Mouse (Mus musculus): ENCODE results near the gene Sgsh.
A peak's percentile ranks its signal among the peaks of the same experiment; 100 is the strongest.

Gene Sgsh

DNA sequence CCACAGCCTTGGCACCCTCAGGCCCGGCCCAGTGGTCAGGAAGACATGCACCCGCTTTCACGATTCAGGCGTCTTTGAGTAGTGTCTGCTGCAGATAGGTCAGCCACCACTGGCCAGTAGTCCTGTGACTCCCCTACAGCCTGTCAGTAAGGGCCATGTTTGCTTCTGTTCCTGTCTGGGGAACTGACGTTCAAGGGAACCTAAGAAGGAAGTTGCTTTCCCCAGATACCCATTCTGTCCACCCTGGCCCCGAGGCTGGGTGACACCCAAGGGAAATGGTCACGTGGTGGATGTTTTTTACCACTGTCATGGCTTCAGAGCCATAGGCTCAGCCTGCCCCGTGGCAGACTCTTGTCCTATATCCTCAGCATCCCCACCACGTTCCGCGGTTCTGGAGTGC is 22.0 kb upstream of the Sgsh start:
- no peak for DNase-seq (ENCODE audit: extremely low spot score, low read depth, low spot score)

DNA sequence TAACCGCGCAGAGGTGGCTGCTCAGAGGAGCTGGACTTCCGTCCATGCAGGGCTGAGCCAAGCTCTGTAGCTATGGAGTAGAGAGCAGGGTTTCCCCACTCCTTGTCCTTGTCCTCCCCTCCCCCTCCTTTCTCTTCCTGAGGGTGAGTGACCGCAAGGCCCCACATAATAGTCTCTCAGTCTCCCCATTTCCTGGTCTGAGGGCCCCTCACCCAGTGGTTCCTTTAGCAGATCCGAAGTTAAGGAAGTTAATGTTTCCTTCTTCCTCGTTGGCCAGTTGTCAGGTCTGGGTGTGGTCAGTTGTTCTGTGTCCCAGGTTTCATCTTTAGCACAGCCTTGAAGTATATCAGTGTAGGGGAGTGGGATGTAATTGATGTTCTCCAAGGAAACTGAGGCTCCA is 20.1 kb upstream of the Sgsh start:
- DNase-seq (ENCODE audit: extremely low spot score, low read depth, low spot score): no peak

DNA sequence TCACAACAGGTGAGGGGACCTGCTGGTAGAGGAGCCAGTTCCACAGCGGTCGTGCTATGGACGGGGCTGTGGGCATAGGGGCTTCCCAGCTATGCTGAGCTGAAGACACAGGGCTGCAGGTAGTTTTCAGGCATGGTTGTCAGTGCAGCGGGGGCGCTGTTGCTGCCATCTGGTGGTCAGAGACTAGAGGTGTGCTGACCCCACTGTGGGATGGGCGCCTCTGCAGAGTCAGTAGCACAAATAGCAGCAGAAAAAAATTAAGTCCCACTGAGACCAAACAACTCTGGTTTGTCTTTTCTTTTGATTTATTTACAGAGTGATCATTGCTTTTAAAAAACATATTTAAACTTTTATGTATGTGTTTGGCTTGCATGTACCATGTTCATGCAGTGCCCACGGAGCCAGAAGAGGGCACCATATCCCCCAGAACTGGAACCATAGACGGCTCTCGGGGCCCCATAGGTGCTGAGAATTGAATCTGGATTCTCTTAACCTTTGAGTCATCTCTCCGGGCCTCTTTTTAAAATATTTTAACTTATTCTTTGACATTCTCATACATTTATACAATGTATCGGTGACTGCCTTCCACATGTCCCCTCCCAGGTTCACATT is 8.3 kb upstream of the Sgsh start:
- DNase-seq (ENCODE audit: extremely low spot score, low read depth, low spot score): peak; percentile 44

DNA sequence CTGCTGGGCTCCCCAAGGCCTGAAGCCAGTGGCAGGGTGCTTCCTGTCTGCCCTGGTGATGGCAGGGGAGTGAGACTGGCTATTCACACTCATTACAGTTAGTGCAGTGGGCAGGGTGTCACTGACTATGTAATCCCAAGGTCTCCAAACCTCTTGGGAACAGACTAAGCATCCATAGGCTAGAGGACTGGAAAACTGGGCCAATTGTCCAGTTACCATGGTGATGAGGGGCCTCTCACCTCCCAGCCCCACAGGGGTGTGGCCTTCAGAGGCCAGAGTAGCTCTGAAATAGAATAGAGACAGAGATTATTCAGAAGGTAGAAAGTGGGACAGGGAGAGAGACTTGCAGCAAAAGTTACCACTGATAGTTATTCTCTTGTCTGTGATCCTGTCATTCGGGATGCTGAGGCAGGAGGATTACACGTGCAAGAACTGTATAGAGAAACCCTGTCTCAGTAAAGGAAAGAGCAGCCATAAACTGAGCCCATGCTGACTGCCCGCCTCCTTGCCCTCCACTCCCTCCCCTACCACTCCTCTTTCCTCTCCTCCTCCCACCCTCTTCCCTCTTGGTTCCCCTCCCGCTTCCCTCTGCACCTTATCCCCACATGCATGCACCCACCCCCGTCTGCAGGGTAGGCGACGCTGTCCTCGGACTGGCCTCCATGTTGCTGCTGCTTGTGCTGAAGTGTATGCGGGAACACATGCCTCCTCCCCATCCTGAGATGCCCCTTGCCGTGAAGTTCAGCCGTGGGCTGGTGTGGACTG is 7.6 kb upstream of the Sgsh start:
- DNase-seq (ENCODE audit: extremely low spot score, low read depth, low spot score): no peak

GRCm38 (mm10) chr11:119359089-119359488 is 3.8 kb upstream of the Sgsh start:
- DNase-seq (ENCODE audit: extremely low spot score, low read depth, low spot score): no peak

- DNase-seq (ENCODE audit: extremely low spot score, low read depth, low spot score): no peak
These were observed 416 bp downstream of the Sgsh start for GRCm38 (mm10) chr11:119354798-119355442.

DNA sequence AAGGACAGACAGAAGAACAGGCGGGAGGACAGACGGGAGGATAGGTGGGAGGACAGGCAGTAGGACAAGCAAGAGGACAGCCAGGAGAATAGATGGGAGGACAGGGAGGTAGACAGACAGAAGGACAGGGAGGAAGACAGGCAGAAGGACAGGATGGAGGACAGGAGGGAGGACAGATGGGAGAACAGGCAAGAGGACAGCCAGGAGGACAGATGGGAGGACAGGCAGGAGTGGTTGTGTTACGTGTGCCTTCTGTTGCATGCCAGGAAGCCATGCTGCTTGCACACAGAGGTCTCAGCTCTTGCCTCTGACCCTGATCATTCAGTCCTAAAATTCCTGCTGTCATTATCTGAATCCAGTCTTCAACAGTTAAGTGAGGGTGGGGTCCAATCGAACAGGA is 1.4 kb downstream of the Sgsh start:
- no peak for DNase-seq (ENCODE audit: extremely low spot score, low read depth, low spot score)

DNA sequence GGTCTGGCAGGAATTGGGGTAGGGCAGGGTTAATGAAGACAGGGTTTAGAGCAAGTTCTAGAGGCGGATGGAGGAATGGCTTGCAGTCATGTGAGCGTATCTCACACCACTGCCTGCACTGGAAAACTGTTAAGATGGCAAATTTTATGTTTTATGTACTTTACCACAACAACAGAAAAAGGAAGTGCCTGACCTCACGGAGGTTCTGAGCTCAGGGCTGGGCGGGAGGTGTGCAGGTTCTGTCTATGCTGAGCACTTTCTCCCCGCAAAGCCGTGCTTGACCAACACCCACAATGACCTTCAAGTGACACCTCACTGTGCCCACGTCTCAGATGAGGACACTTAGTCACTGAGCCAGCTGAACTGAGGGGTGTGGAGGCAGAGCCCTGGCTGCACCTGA is 3.2 kb downstream of the Sgsh start:
- no peak for DNase-seq (ENCODE audit: extremely low spot score, low read depth, low spot score)

GRCm38 (mm10) chr11:119347125-119347524 is 8.2 kb downstream of the Sgsh start:
- no peak for DNase-seq (ENCODE audit: extremely low spot score, low read depth, low spot score)

DNA sequence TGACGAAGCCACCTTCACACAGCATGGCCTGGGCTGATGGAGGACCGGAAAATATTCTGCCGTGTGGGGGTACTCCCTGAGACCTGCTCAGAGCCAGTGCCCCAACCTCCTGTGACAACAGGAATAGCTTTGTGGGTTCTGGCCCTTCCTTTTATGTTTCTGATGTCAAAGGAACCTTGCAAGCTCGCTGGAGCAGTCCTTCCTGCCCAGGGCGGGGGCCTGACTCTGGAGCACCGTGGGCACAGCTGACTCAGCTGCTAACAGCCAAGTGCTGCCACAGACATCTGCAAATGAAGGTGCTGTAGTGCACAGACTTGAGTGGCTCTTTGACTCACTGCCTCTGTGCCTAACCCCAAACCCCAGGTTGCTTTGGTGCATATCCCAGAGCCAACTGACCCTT is 10.5 kb downstream of the Sgsh start:
- no peak for DNase-seq (ENCODE audit: extremely low spot score, low read depth, low spot score)

DNA sequence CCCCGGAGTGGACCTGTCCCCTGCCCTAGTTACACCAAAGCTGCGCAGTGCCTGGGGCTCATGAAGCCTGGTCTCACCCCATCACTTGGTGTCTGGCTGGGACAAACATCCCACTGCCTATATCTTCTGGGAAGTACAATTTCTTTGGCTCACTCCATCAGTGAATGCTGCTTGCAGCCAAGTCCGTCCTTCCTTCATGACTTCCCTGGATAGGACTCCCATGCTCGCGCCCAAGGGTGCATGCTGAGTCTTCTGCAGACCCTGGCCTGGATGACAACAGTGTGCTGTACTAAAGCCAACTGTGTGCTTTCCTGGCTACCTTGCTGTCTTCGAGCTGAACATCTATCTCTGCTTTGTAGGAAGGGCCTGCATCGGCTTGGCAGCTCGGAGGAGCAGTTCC is 11.2 kb downstream of the Sgsh start:
- DNase-seq (ENCODE audit: extremely low spot score, low read depth, low spot score): no peak

DNA sequence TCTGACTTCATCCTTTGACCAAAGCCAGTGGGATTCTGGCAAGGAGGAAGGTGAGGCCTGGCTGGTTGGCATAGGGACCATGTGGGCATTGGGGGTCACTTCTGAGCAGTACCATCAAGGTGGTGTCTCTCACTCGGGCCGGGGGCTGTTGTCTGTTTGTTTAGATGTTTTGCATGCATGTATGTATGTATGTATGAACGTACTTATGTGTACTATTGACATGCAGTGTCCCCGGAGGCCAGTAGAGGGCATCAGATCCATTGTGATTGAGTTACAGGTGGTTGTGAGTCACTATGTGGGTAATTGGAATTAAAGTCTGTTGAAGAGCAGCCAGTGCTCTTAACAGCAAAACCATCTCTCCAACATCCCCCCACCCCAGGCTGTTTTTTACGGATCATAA is 15.7 kb downstream of the Sgsh start:
- peak; percentile 70 for DNase-seq (ENCODE audit: extremely low spot score, low read depth, low spot score)

DNA sequence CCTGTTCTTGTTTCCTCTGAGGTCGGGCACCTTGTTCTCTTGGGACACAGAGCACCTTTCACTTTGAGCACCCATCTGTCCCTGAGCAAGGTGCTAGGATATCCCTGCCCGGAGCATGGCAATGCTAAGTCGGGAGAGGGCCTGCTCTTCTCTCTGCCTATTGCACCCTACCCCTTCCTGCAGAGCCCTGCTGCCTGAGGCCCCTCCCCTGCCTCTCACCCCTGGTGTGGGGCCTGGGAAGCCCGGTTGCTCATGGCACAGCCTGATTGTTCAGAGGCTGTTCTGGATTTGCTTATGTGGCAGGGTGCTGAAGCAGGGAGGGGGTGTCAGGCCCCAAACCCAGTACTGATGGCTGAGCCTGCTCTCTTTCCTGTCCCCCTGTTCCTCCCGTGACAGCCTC is 16.2 kb downstream of the Sgsh start:
- DNase-seq (ENCODE audit: extremely low spot score, low read depth, low spot score): no peak

- no peak for DNase-seq (ENCODE audit: extremely low spot score, low read depth, low spot score)
These were observed 16.9 kb downstream of the Sgsh start for GRCm38 (mm10) chr11:119338271-119339059.

DNA sequence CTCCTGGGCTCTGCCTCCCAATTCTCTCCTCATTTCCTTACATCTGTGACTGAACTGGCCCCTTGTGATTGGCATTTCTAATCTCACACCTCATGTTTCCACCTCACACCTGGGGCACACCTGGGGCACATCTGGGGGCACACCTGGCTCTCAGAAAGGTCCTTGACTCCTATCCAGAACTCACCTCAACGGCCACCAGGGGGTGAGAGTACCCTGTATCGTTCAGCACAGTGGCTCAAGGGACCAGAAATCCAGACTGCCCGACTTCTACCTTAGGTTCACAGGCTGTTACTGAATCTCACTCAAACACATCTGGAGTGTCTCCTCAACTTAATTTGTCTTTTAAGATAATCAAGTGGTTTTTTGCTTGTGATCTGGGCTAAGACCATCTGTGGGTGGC is 23.4 kb downstream of the Sgsh start:
- DNase-seq (ENCODE audit: extremely low spot score, low read depth, low spot score): no peak

GRCm38 (mm10) chr11:119330592-119330991 is 24.7 kb downstream of the Sgsh start:
- DNase-seq (ENCODE audit: extremely low spot score, low read depth, low spot score): no peak

DNA sequence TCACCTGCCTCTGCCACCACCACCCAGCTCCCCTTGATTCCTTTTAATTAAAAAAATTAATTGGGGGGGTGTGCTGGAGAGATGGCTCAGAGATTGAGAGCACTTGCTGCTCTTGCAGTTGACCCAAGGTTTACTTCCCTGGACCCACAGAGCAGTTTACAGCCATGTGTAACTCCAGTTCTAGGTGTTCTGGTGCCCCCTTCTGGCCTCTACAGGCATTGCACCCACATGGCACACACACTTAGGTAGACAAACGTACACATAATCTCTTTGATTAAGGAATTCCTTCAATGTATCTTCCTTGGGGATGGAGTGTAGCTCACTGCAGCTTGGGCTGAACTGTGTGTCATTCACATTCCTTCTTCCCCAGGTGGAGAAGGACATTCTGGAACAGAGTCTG is 30.3 kb downstream of the Sgsh start:
- DNase-seq (ENCODE audit: extremely low spot score, low read depth, low spot score): no peak

DNA sequence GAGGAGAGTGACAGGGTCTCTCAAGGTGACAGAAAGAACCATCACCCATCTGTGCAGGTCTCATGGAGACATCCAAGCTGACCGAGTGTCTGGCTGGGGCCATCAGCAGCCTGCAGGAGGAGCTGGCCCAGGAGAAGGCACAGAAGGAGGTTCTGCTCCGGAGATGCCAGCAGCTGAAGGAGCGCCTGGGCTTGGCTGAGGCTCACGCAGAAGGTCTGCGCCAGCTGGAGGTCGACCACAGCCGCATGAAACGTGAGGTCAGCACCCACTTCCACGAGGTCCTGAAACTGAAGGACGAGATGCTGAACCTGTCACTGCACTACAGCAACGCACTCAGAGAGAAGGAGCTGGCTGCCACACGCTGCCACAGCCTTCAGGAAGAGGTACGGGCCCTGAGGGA is 32.8 kb downstream of the Sgsh start:
- no peak for DNase-seq (ENCODE audit: extremely low spot score, low read depth, low spot score)

GRCm38 (mm10) chr11:119316720-119317119 is 38.6 kb downstream of the Sgsh start:
- DNase-seq (ENCODE audit: extremely low spot score, low read depth, low spot score): no peak

DNA sequence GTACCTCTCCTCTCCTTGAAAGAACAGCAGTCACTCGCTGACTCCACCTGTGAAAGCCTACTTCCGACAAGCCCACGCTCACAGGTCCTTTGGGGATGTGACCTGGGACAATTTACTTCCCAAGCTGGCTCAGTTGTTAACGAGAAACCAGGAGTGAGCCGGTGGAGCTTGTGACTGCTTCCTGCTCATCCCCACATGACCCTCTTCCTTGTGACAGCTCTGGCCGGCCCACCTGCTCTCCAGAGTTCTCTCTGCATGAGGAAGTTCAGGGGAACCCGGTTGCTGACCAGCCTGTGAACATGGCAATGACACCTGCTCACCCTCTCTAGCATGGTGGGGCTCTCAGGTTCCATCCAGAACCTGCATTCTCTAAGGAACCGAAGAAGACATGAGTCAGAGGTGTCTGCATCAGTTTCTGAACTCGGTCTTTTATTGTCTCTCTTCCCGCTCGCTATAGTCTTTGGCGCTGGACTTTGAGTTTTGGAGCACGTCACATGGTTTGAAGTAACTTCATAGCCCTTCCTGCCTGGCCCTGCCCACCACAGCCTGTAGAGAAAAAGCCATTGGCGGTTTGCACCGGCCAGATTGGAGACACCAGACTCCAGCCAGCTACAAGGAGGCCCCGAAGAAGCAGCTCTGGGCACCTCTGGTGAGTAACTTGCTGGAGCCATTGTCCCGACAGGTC is 40.9 kb downstream of the Sgsh start:
- DNase-seq (ENCODE audit: extremely low spot score, low read depth, low spot score): no peak

DNA sequence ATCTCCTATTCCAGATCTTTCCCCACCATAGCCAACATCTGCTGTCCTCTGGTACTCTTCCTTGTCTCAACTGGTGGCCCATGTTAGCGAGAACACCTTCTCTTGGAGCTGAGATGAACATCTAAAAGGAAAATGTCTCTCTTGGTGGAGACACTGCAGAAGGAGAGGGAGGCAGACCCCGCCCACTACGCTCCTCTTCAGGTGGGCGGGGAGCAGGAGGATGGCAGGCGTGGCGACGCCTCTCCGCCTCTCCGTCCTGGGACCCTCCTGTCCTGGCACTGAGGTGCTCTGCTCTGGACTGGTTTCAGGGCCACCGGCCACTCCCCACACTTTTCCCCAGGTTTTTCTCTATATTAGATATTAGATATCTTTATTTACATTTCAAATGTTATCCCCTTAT is 44.7 kb downstream of the Sgsh start:
- DNase-seq (ENCODE audit: extremely low spot score, low read depth, low spot score): no peak

All from hindlimb bud, embryonic 11.5 days (tissue).